Mouse (Mus musculus): ENCODE results near the gene 1700037C18Rik. TPM values are rescaled to one million over a fixed set of nuclear protein-coding genes. Genes with fewer than 3 reads are reported as not detected.

Gene 1700037C18Rik
- polyA plus RNA-seq, 1 experiment from 2014 or later, result 2.9 TPM

DNA sequence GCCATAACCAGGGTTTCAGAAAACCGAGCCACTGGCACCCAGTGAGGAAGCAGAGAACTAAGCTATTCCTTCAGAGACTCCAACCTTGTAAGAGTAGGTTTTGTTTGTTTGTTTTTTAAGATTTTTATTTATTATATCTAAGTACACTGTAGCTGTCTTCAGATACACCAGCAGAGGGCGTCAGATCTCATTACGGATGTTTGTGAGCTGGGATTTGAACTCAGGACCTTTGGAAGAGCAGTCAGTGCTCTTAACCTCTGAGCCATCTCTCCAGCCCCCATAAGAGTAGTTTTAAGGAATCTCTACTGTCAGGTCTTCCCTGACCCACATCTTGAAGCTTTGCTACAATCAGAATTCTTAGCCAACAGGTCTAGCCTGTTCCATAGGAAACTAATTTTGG, 60.1 kb downstream of the 1700037C18Rik start:
- H3K4me3 ChIP-seq (ENCODE audit: inconsistent target), result no peak overlapping the region
- H3K36me3 ChIP-seq (ENCODE audit: inconsistent target), result no peaks in the 10 kb centered on the region
- no peaks in the 10 kb centered on the region for H3K79me2 ChIP-seq (ENCODE audit: inconsistent target)
- no peak overlapping the region for H3K27ac ChIP-seq
- 88% methylated on average over 3 of the region's 3 CpGs for WGBS (ENCODE audit: missing documents)

DNA sequence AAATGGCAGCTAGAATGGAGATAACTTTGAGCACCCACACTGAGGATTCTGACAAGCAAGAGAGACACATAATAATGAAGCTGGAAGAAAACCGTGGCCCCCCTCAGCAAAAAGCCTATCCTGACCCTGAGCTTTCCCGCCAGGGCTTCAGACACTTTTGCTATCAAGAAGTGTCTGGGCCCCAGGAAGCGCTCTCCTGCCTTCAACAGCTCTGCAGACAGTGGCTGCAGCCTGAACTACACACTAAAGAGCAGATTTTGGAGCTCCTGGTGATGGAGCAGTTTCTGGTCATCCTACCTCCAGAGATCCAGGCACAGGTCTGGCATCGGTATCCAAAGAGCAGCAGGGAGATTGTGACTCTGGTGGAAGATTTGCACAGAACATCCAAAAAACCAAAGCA, 60.6 kb downstream of the 1700037C18Rik start:
- peak overlapping the region; percentile 59; the same call in 1 of the 2 replicates for H3K4me3 ChIP-seq (ENCODE audit: inconsistent target)
- H3K27ac ChIP-seq, result no peak overlapping the region
- 93% methylated on average over 4 of the region's 4 CpGs for WGBS (ENCODE audit: missing documents)
- H3K79me2 ChIP-seq (ENCODE audit: inconsistent target), result no peaks in the 10 kb centered on the region
- no peaks in the 10 kb centered on the region for H3K36me3 ChIP-seq (ENCODE audit: inconsistent target)

DNA sequence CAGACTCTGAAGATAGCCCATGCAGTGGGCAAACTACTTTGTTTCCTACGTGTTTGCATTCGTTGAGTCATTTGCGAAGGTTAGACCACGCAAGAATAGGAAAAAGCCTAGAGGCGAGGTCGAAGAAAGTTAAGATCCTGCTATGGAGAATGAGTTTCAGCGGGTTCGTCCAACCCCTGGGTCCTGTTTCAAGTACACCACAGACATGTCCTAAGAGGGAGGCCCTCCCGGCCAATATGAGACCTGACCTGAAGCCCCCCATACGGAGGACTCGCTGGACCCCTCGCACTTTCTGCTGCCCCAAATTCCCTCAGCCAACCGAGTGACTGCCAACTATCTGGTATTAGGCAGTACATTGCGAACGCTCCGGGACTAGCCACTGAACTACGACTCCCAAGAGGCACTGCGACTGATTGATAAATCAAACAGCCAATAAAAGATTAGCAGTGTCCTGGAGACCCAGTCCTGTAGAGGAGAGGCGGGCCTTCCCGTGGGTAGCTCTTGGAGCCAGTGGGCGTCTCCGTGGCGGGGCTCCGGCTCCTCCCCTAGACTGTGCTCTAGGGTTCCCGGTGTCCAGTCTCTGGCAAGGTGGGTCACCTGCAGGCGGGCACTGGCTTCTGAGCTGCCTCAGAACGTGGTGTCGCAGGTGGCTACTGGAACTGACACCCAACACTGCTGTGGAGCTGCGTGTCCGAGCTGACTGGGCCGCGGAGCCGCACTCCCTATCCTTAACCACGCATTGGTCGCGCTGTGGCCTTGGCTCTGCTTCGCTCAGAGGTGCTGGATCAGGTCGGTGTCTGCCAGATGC, 61.6 kb downstream of the 1700037C18Rik start, which contains the start of gene Zfp174:
Zfp174 (plus strand) TSS at position 558 of the 808 bp plus-strand sequence.
- Histone ChIP-seq H3K27ac (no peak within 1 kb of the TSS), H3K4me3 (ENCODE audit: inconsistent target) (peak within 1 kb of the TSS; percentile 59)
- WGBS (ENCODE audit: missing documents), result 5% methylated on average over 38 of the region's 38 CpGs

More for the DNA sequence above, 61.6 kb downstream of the 1700037C18Rik start, which contains the start of gene Zfp174:
- Histone ChIP-seq H3K36me3 (ENCODE audit: inconsistent target) (no peaks in the 10 kb centered on the region), H3K79me2 (ENCODE audit: inconsistent target) (no peaks in the 10 kb centered on the region)

Other genes starting within 250 kb of the 1700037C18Rik start
- gene Mefv, start 190.6 kb downstream of the 1700037C18Rik start, polyA plus RNA-seq (2018), result 2.8 to 7.3 TPM (median 3.5 TPM) in 3 replicates
- gene Zfp263, start 164.6 kb downstream of the 1700037C18Rik start, polyA plus RNA-seq (2018), result 33.4 to 51.2 TPM (median 45.8 TPM) in 3 replicates
- not detected in 3 replicates for gene Olfr15, start 77.8 kb downstream of the 1700037C18Rik start, polyA plus RNA-seq (2018)
- gene Zfp174, start 61.4 kb downstream of the 1700037C18Rik start, polyA plus RNA-seq (2018), result 0.63 to 0.84 TPM (median 0.82 TPM) in 3 replicates
- 62.3 to 107 TPM (median 75.6 TPM) in 3 replicates for gene Naa60, start 36.3 kb downstream of the 1700037C18Rik start, polyA plus RNA-seq (2018)
- gene Zfp597, start 24.1 kb downstream of the 1700037C18Rik start, polyA plus RNA-seq (2018), result 4.2 to 8.0 TPM (median 6.2 TPM) in 3 replicates
- gene Gm20695, start 24.0 kb downstream of the 1700037C18Rik start, polyA plus RNA-seq (2018), result 1.2 TPM in 1 of 3 replicates, not detected in the others
- 6.1 to 9.4 TPM (median 7.9 TPM) in 3 replicates for gene Cluap1, start 112 bp upstream of the 1700037C18Rik start, polyA plus RNA-seq (2018)
- gene Nlrc3, start 67.9 kb upstream of the 1700037C18Rik start, polyA plus RNA-seq (2018), result 4.1 to 9.1 TPM (median 5.7 TPM) in 3 replicates
- 16.9 to 28.0 TPM (median 25.8 TPM) in 3 replicates for gene Slx4, start 95.1 kb upstream of the 1700037C18Rik start, polyA plus RNA-seq (2018)
- not detected in 3 replicates for gene Dnase1, start 128.3 kb upstream of the 1700037C18Rik start, polyA plus RNA-seq (2018)
- 39.0 to 64.9 TPM (median 52.6 TPM) in 3 replicates for gene Trap1, start 169.1 kb upstream of the 1700037C18Rik start, polyA plus RNA-seq (2018)